Mouse (Mus musculus): ENCODE results near the gene Fcgr2b. TPM values are rescaled to one million over a fixed set of nuclear protein-coding genes. Genes with fewer than 3 reads are reported as not detected.

Fcgr2b gene
- 2.2 and 3.3 TPM in 2 replicates for polyA plus RNA-seq (2012; rRNA removed)
- 2.4 and 3.4 TPM in 2 replicates for polyA plus RNA-seq (2014; fragmentation: Nextera tagmentation; extraction: Ambion mirVana)

GRCm38 (mm10) chr1:170976447-170976846 lies at the start of gene Fcgr2b:
Gene Fcgr2b, minus strand, starts transcription at chr1:170976547.
- Histone ChIP-seq H3K27ac (no peak within 1 kb of the TSS), H3K4me3 (ENCODE audit: insufficient read depth in 1 of 2, low read depth in 2 of 2, low read length in 2 of 2) (peak within 1 kb of the TSS in 1 of 2 experiments; percentile 38; a peak in 3 of 4 replicates), H3K9me3 (ENCODE audit: control insufficient read depth, low read length) (no peaks in the 10 kb centered on the region), H3K9ac (replicated peaks) (no peak within 1 kb of the TSS), H3K27me3 (ENCODE audit: control insufficient read depth, insufficient read depth, low read length) (no peaks in the 10 kb centered on the region), H3K4me1 (replicated peaks; ENCODE audit: control insufficient read depth in 2 of 2, insufficient read depth in 2 of 2, low read length in 1 of 2) (peaks cover 0 to 4% of the 10 kb centered on the region in 2 experiments; a peak in 1 of 4 replicates), H3K4me2 (ENCODE audit: low read depth) (peak within 1 kb of the TSS; percentile 13; the same call in 1 of the 2 replicates), H3K36me3 (replicated peaks; ENCODE audit: control insufficient read depth, insufficient read depth, low read depth) (no peaks in the 10 kb centered on the region)
- ATAC-seq (ENCODE audit: insufficient read depth) = no peak
- TF ChIP-seq CTCF (IDR thresholded peaks at IDR 0.05; ENCODE audit: low read depth) = no peak
- TF ChIP-seq EP300 (IDR thresholded peaks at IDR 0.05; ENCODE audit: low read depth) = no peak
- DNase-seq (ENCODE audit: low read depth in 3 of 3, low spot score in 3 of 3) = no peak
- 58% methylated on average over 5 of the region's 5 CpGs for WGBS (ENCODE audit: insufficient replicate concordance)

- peaks cover 2 to 8% of the 10 kb centered on the region in 2 experiments; a peak in 1 of 4 replicates for H3K4me1 ChIP-seq (replicated peaks; ENCODE audit: control insufficient read depth in 2 of 2, insufficient read depth in 2 of 2, low read length in 1 of 2)
- H3K4me2 ChIP-seq (ENCODE audit: low read depth) = no peak overlapping the region
- no peaks in the 10 kb centered on the region for H3K9me3 ChIP-seq (ENCODE audit: control insufficient read depth, low read length)
- H3K27me3 ChIP-seq (ENCODE audit: control insufficient read depth, insufficient read depth, low read length) = no peaks in the 10 kb centered on the region
- H3K36me3 ChIP-seq (replicated peaks; ENCODE audit: control insufficient read depth, insufficient read depth, low read depth) = no peaks in the 10 kb centered on the region
- ATAC-seq (ENCODE audit: insufficient read depth) (no peak), DNase-seq (ENCODE audit: low read depth in 3 of 3, low spot score in 3 of 3) (no peak)
- no peak overlapping the region for H3K27ac ChIP-seq
- WGBS (ENCODE audit: insufficient replicate concordance) = 56% methylated on average over 7 of the region's 7 CpGs
- no peak overlapping the region for H3K9ac ChIP-seq (replicated peaks)
- TF ChIP-seq CTCF (IDR thresholded peaks at IDR 0.05; ENCODE audit: low read depth) (no peak), EP300 (IDR thresholded peaks at IDR 0.05; ENCODE audit: low read depth) (no peak)
- H3K4me3 ChIP-seq (ENCODE audit: insufficient read depth in 1 of 2, low read depth in 2 of 2, low read length in 2 of 2) = no peak overlapping the region
Observed at GRCm38 (mm10) chr1:171019311-171019950, 43.1 kb upstream of the Fcgr2b start.

GRCm38 (mm10) chr1:171018737-171019136 lies 42.4 kb upstream of the Fcgr2b start, which contains the start of gene Fcgr4:
Gene Fcgr4, plus strand, starts transcription at chr1:171018920.
- DNase-seq (ENCODE audit: low read depth in 3 of 3, low spot score in 3 of 3) (no peak), ATAC-seq (ENCODE audit: insufficient read depth) (no peak)
- H3K4me1 ChIP-seq (replicated peaks; ENCODE audit: control insufficient read depth in 2 of 2, insufficient read depth in 2 of 2, low read length in 1 of 2) = peaks cover 2 to 8% of the 10 kb centered on the region in 2 experiments; a peak in 1 of 4 replicates
- H3K27me3 ChIP-seq (ENCODE audit: control insufficient read depth, insufficient read depth, low read length) = no peaks in the 10 kb centered on the region
- H3K9ac ChIP-seq (replicated peaks) = no peak within 1 kb of the TSS
- TF ChIP-seq EP300 (IDR thresholded peaks at IDR 0.05; ENCODE audit: low read depth) (no peak), CTCF (IDR thresholded peaks at IDR 0.05; ENCODE audit: low read depth) (no peak)
- no peak within 1 kb of the TSS for H3K4me2 ChIP-seq (ENCODE audit: low read depth)
- 32% methylated on average over 2 of the region's 2 CpGs for WGBS (ENCODE audit: insufficient replicate concordance)
- no peak within 1 kb of the TSS for H3K27ac ChIP-seq
- H3K9me3 ChIP-seq (ENCODE audit: control insufficient read depth, low read length) = no peaks in the 10 kb centered on the region
- no peak within 1 kb of the TSS for H3K4me3 ChIP-seq (ENCODE audit: insufficient read depth in 1 of 2, low read depth in 2 of 2, low read length in 2 of 2)
- no peaks in the 10 kb centered on the region for H3K36me3 ChIP-seq (replicated peaks; ENCODE audit: control insufficient read depth, insufficient read depth, low read depth)

- Histone ChIP-seq H3K4me2 (ENCODE audit: low read depth) (no peak overlapping the region), H3K27me3 (ENCODE audit: control insufficient read depth, insufficient read depth, low read length) (no peaks in the 10 kb centered on the region), H3K4me3 (ENCODE audit: insufficient read depth in 1 of 2, low read depth in 2 of 2, low read length in 2 of 2) (no peak overlapping the region), H3K36me3 (replicated peaks; ENCODE audit: control insufficient read depth, insufficient read depth, low read depth) (no peaks in the 10 kb centered on the region), H3K9me3 (ENCODE audit: control insufficient read depth, low read length) (no peaks in the 10 kb centered on the region), H3K9ac (replicated peaks) (no peak overlapping the region), H3K27ac (no peak overlapping the region), H3K4me1 (replicated peaks; ENCODE audit: control insufficient read depth in 2 of 2, insufficient read depth in 2 of 2, low read length in 1 of 2) (peaks cover 2 to 8% of the 10 kb centered on the region in 2 experiments; a peak in 1 of 4 replicates)
- DNase-seq (ENCODE audit: low read depth in 3 of 3, low spot score in 3 of 3) = no peak
- 28% methylated on average over 6 of the region's 6 CpGs for WGBS (ENCODE audit: insufficient replicate concordance)
- no peak for TF ChIP-seq EP300 (IDR thresholded peaks at IDR 0.05; ENCODE audit: low read depth)
- TF ChIP-seq CTCF (IDR thresholded peaks at IDR 0.05; ENCODE audit: low read depth) = no peak
- ATAC-seq (ENCODE audit: insufficient read depth) = no peak
Observed at GRCm38 (mm10) chr1:171017468-171018158, 41.3 kb upstream of the Fcgr2b start.
